Mouse (Mus musculus) liver, postnatal 0 days (tissue): ENCODE measurements around the gene Plcb4.

Experiments
- CTCF ChIP-seq: sonication (generic); IDR thresholded peaks from 2 replicates; pipeline ENCODE4 v1.5.1; 2016; ENCODE audit warnings: antibody characterized with exemption, low read depth
- EP300 ChIP-seq: IDR thresholded peaks from 2 replicates; pipeline ENCODE4 v1.6.1; 2016; ENCODE audit warnings: antibody characterized with exemption, low read depth, mild to moderate bottlenecking

DNA sequence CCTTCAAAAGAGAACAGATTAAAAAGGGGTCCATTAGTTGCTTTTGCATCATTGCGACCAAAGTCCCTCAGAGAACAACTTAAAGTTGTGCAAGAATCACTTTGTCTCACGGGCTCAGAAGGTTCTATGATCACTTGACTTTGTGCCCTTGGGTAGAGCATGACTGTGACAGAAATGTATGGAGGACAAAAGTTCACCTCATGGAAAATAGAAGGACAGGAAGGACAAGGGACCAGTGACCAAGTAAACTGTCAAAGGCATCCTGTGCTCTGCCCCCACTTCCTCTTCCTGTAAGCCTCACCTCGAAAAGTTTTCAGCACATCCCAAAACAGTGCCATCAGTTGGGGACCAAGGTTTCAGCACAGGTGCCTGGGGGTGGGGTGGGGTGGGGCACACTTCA lies 7.9 kb upstream of the Plcb4 start:
- TF ChIP-seq CTCF (no peak), EP300 (no peak)
